Mouse (Mus musculus): ENCODE results near the gene Ldah. TPM values are rescaled to one million over a fixed set of nuclear protein-coding genes. Genes with fewer than 3 reads are reported as not detected.

Ldah gene
- polyA plus RNA-seq, 1 experiment from 2014 or later = 42.8 TPM

DNA sequence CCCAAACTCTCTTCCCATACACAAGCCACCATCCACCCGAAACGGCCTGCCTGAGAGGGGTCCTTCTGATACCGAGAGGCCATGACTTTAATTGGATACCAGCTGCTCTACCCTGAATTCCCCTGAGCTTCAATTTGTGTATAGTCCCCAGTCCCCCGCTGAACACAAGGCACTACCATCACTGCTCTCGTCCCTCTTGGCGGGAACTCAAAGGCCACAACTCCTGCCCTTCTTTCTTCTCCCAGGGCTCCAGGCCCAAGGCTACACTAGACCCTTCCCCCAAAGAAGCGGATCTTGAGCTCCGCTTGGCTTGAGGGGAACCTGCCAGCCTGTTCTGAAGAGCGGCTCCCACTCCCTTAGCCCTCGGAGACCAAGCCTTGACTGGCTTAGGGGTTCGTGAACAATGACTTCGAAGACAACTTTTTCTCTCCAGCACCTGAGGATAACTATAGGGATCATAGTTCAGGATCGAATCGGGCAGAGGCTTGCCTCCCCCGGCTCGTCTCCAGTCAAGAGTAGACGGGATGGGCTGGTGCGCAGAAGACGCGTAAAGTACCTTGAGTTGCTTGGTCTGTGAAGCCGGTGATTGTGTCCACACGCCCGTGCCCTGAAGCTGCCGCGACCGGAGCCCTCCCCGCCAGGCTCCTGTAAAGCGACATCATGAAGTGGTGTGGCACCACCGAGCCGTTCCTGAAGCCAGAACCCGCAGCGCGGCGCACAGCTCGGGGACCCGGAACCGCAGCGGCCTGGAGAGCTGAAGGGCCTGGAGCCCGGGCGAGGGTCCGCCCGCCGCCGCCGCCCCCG, 93.3 kb downstream of the Ldah start:
- WGBS (ENCODE audit: insufficient replicate concordance) = 8% methylated on average over 46 of the region's 46 CpGs
- no peak for ATAC-seq
- H3K4me3 ChIP-seq = peak overlapping the region; percentile 38
- no peak overlapping the region for H3K27ac ChIP-seq
- H3K36me3 ChIP-seq = no peaks in the 10 kb centered on the region
- peak overlapping the region; percentile 63 for H3K4me2 ChIP-seq
- 0 out of 2 replicates have a peak, but pooled peaks cover 11% of the 10 kb centered on the region for H3K4me1 ChIP-seq
- peaks cover 97% of the 10 kb centered on the region for H3K27me3 ChIP-seq (replicated peaks)
- H3K9ac ChIP-seq = no peak overlapping the region
- H3K9me3 ChIP-seq (replicated peaks) = no peaks in the 10 kb centered on the region

- ATAC-seq = no peak
- Histone ChIP-seq H3K4me1 (0 out of 2 replicates have a peak, but pooled peaks cover 11% of the 10 kb centered on the region), H3K9me3 (replicated peaks) (no peaks in the 10 kb centered on the region), H3K27ac (no peak within 1 kb of the TSS), H3K9ac (no peak within 1 kb of the TSS), H3K27me3 (replicated peaks) (peaks cover 92% of the 10 kb centered on the region), H3K4me2 (peak within 1 kb of the TSS; percentile 63), H3K36me3 (no peaks in the 10 kb centered on the region), H3K4me3 (peak within 1 kb of the TSS; percentile 38)
- 2% methylated on average over 46 of the region's 53 CpGs for WGBS (ENCODE audit: insufficient replicate concordance)
Measured at GRCm38 (mm10) chr12:8301841-8302431, 94.0 kb downstream of the Ldah start, which contains the start of gene Gdf7. Gdf7 (minus strand) TSS chr12:8301954.

DNA sequence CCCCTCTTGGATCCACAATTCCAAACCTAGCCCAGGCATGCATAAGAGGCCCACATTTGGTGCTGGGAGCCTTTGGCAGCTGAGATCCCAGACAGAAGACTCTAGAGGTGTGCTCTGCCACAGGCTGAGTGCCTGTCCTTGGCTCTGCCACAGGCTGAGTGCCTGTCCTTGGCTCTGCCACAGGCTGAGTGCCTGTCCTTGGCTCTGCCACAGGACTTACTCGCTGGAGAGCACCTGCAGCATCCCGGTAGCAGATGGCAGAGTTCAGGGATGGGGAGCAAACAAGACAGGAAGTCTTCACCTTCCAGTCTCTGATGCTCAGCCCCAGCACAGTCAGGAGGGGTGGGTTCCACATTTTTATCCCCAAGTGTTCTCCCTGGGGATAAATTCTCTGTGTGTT, 97.4 kb downstream of the Ldah start:
- Histone ChIP-seq H3K9me3 (replicated peaks) (no peaks in the 10 kb centered on the region), H3K36me3 (no peaks in the 10 kb centered on the region), H3K4me2 (no peak overlapping the region), H3K27ac (no peak overlapping the region), H3K9ac (no peak overlapping the region), H3K27me3 (replicated peaks) (peaks cover 68% of the 10 kb centered on the region), H3K4me1 (0 out of 2 replicates have a peak, but pooled peaks cover 3% of the 10 kb centered on the region), H3K4me3 (no peak overlapping the region)
- 42% methylated on average over 2 of the region's 2 CpGs for WGBS (ENCODE audit: insufficient replicate concordance)
- ATAC-seq = no peak

DNA sequence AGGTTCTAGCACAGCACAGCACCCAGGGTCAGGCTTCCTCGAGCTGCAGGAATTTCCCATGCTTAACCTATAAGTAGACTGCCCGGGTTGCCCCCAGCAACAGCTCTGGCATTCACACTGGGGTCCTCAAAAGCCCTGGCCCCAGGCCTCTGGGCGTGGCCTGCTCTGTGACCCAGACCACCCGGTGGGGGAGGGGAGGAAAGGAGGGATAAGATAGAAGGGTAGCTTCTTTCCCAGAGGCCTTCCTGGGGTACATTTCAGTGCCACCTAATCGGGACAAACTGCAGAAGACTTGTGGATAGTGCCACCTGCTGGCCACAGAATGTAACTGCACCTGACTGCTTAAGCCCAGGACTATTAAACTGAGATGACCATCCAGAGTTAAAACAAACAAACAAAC, 98.5 kb downstream of the Ldah start:
- 12% methylated on average over 5 of the region's 5 CpGs for WGBS (ENCODE audit: insufficient replicate concordance)
- no peak overlapping the region for H3K4me3 ChIP-seq
- H3K36me3 ChIP-seq = no peaks in the 10 kb centered on the region
- H3K4me1 ChIP-seq = 0 out of 2 replicates have a peak, but pooled peaks cover 3% of the 10 kb centered on the region
- no peak overlapping the region for H3K4me2 ChIP-seq
- peak; percentile 22 for ATAC-seq
- no peak overlapping the region for H3K9ac ChIP-seq
- H3K27me3 ChIP-seq (replicated peaks) = peaks cover 68% of the 10 kb centered on the region
- no peak overlapping the region for H3K27ac ChIP-seq
- H3K9me3 ChIP-seq (replicated peaks) = no peaks in the 10 kb centered on the region

GRCm38 (mm10) chr12:8306910-8307309, 99.0 kb downstream of the Ldah start:
- ATAC-seq = peak; percentile 30
- H3K9me3 ChIP-seq (replicated peaks) = no peaks in the 10 kb centered on the region
- H3K9ac ChIP-seq = no peak overlapping the region
- H3K4me2 ChIP-seq = no peak overlapping the region
- no peaks in the 10 kb centered on the region for H3K36me3 ChIP-seq
- no peaks in the 10 kb centered on the region for H3K4me1 ChIP-seq
- H3K27ac ChIP-seq = no peak overlapping the region
- no peak overlapping the region for H3K4me3 ChIP-seq
- 58% methylated on average over 1 of the region's 1 CpGs for WGBS (ENCODE audit: insufficient replicate concordance)
- peaks cover 68% of the 10 kb centered on the region for H3K27me3 ChIP-seq (replicated peaks)

DNA sequence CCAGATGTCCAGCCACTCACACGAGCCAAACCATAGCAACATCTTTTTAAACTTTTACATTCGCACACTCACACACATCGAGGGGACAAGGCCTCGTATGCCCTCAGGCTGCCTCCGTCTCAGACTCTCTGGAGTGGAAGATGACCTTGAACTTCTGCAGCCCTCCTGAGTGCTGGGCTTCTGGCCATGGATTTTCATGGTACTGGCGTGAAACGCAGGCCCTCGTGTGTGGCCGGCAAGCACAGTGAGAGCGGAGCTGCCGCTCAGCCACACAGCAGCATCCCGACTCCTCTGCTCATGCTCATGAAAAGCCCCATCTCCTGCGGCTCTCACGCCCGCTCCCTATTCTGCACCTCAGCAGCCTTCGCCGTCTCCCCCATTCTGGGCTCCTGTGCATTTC, 103.1 kb downstream of the Ldah start:
- Histone ChIP-seq H3K4me1 (peaks cover 9% of the 10 kb centered on the region; the same call in 1 of the 2 replicates), H3K9me3 (replicated peaks) (no peaks in the 10 kb centered on the region), H3K4me2 (no peak overlapping the region), H3K27ac (no peak overlapping the region), H3K27me3 (replicated peaks) (peaks cover 35% of the 10 kb centered on the region), H3K36me3 (no peaks in the 10 kb centered on the region), H3K4me3 (no peak overlapping the region), H3K9ac (no peak overlapping the region)
- 60% methylated on average over 17 of the region's 17 CpGs for WGBS (ENCODE audit: insufficient replicate concordance)
- no peak for ATAC-seq

- Histone ChIP-seq H3K36me3 (no peaks in the 10 kb centered on the region; the same call in 1 of the 2 replicates), H3K4me2 (no peak overlapping the region), H3K9ac (no peak overlapping the region), H3K4me3 (no peak overlapping the region), H3K4me1 (peaks cover 9% of the 10 kb centered on the region; the same call in 1 of the 2 replicates), H3K27me3 (replicated peaks) (peaks cover 33% of the 10 kb centered on the region), H3K9me3 (replicated peaks) (no peaks in the 10 kb centered on the region), H3K27ac (no peak overlapping the region)
- no peak for ATAC-seq
- WGBS (ENCODE audit: insufficient replicate concordance) = 70% methylated on average over 4 of the region's 4 CpGs
Measured at GRCm38 (mm10) chr12:8312266-8312665, 104.4 kb downstream of the Ldah start.

- no peak within 1 kb of the TSS for H3K27ac ChIP-seq
- H3K9ac ChIP-seq = peak within 1 kb of the TSS; percentile 71
- WGBS (ENCODE audit: insufficient replicate concordance) = under 1% methylated on average over 38 of the region's 38 CpGs
Measured at GRCm38 (mm10) chr12:8313270-8313771, 105.4 kb downstream of the Ldah start, which contains the start of gene Hs1bp3. Hs1bp3 (plus strand) TSS chr12:8313432.

GRCm38 (mm10) chr12:8313773-8314172, 105.9 kb downstream of the Ldah start:
- Histone ChIP-seq H3K27me3 (replicated peaks) (peaks cover 31% of the 10 kb centered on the region), H3K4me1 (peaks cover 9% of the 10 kb centered on the region; the same call in 1 of the 2 replicates), H3K27ac (no peak overlapping the region), H3K36me3 (peaks cover 10% of the 10 kb centered on the region), H3K9me3 (replicated peaks) (no peaks in the 10 kb centered on the region), H3K9ac (peak overlapping the region; percentile 71), H3K4me3 (peak overlapping the region; percentile 67), H3K4me2 (peak overlapping the region; percentile 89)
- 17% methylated on average over 12 of the region's 12 CpGs for WGBS (ENCODE audit: insufficient replicate concordance)
- ATAC-seq = peak; percentile 11; the same call in 1 of the 2 replicates

More at GRCm38 (mm10) chr12:8313270-8313771, 105.4 kb downstream of the Ldah start, which contains the start of gene Hs1bp3:
- peak; percentile 78 for ATAC-seq
- H3K4me2 ChIP-seq = peak within 1 kb of the TSS; percentile 89
- H3K9me3 ChIP-seq (replicated peaks) = no peaks in the 10 kb centered on the region
- H3K4me3 ChIP-seq = peak within 1 kb of the TSS; percentile 67
- peaks cover 33% of the 10 kb centered on the region for H3K27me3 ChIP-seq (replicated peaks)
- peaks cover 9% of the 10 kb centered on the region; the same call in 1 of the 2 replicates for H3K4me1 ChIP-seq
- peaks cover 10% of the 10 kb centered on the region for H3K36me3 ChIP-seq

- Histone ChIP-seq H3K9ac (no peak overlapping the region), H3K4me2 (no peak overlapping the region), H3K9me3 (replicated peaks) (no peaks in the 10 kb centered on the region), H3K36me3 (peaks cover 14% of the 10 kb centered on the region), H3K27ac (no peak overlapping the region), H3K4me3 (no peak overlapping the region), H3K4me1 (peaks cover 9% of the 10 kb centered on the region; the same call in 1 of the 2 replicates), H3K27me3 (replicated peaks) (peaks cover 11% of the 10 kb centered on the region)
- 67% methylated on average over 5 of the region's 5 CpGs for WGBS (ENCODE audit: insufficient replicate concordance)
- ATAC-seq = no peak
Measured at GRCm38 (mm10) chr12:8316541-8316940, 108.6 kb downstream of the Ldah start.

- 45% methylated on average over 5 of the region's 5 CpGs for WGBS (ENCODE audit: insufficient replicate concordance)
- H3K9ac ChIP-seq = no peak overlapping the region
- no peak overlapping the region for H3K4me3 ChIP-seq
- no peak overlapping the region for H3K4me2 ChIP-seq
- H3K4me1 ChIP-seq = no peaks in the 10 kb centered on the region
- ATAC-seq = peak; percentile 7; the same call in 1 of the 2 replicates
- H3K36me3 ChIP-seq = peaks cover 27% of the 10 kb centered on the region
- no peaks in the 10 kb centered on the region for H3K27me3 ChIP-seq (replicated peaks)
- H3K9me3 ChIP-seq (replicated peaks) = no peaks in the 10 kb centered on the region
- H3K27ac ChIP-seq = no peak overlapping the region
Measured at GRCm38 (mm10) chr12:8320084-8320713, 112.3 kb downstream of the Ldah start.
